Mouse (Mus musculus) stomach, embryonic 16.5 days (tissue): ENCODE data around the gene Ccdc30. TPM values are rescaled to one million over a fixed set of nuclear protein-coding genes. Genes with fewer than 3 reads are reported as not detected.
A peak's percentile ranks its signal among the peaks of the same experiment; 100 is the strongest.

ENCODE experiments used
- ATAC-seq: fragments of 200-750 bp; cut with Nextera tagmentation; 2 replicates; pipeline ENCODE4 v1.8.0; 2017; ENCODE audit warnings: moderate number of reproducible peaks, moderate TSS enrichment; ENCODE audit not compliant: insufficient read depth, low FRiP score
- H3K27ac ChIP-seq: fragments of 300-500 bp; sonication (generic); 2 replicates; pipeline ENCODE4 v1.5.1; 2014; ENCODE audit warnings: low read length
- H3K27me3 ChIP-seq: fragments of 300-500 bp; sonication (generic); 2 replicates; pipeline ENCODE4 v1.6.1; 2014; ENCODE audit warnings: low read length, control low read depth, mixed read lengths; ENCODE audit not compliant: control insufficient read depth, insufficient read depth
- H3K36me3 ChIP-seq: fragments of 300-500 bp; sonication (generic); 2 replicates; pipeline ENCODE4 v1.6.1; 2014; ENCODE audit warnings: low read length; ENCODE audit not compliant: control insufficient read depth, insufficient read depth
- H3K4me1 ChIP-seq: fragments of 300-500 bp; sonication (generic); 2 replicates; pipeline ENCODE4 v1.6.1; 2014; ENCODE audit warnings: low read length, control low read depth, mixed read lengths; ENCODE audit not compliant: control insufficient read depth, insufficient read depth
- H3K4me2 ChIP-seq: fragments of 300-500 bp; sonication (generic); 2 replicates; pipeline ENCODE4 v1.6.1; 2014; ENCODE audit warnings: low read depth, low read length, mixed read lengths
- H3K4me3 ChIP-seq: fragments of 300-500 bp; sonication (generic); replicated peaks from 2 replicates; pipeline ENCODE4 v1.5.1; 2014; ENCODE audit warnings: mild to moderate bottlenecking, low read length
- H3K9ac ChIP-seq: fragments of 300-500 bp; sonication (generic); 2 replicates; pipeline ENCODE4 v1.6.1; 2014; ENCODE audit warnings: low read length
- H3K9me3 ChIP-seq: fragments of 300-500 bp; sonication (generic); replicated peaks from 2 replicates; pipeline ENCODE4 v1.6.1; 2016; ENCODE audit warnings: low read length, control low read depth; ENCODE audit not compliant: control insufficient read depth
- WGBS: fragments of 180-500 bp; shearing (Covaris S2); extraction: QIAGEN DNeasy Blood & Tissue Kit; methylation state at CpG from one replicate; pipeline ENCODE4 v1.1.7; 2014; 5-methylcytosine and 5-hydroxymethylcytosine counted together
- polyA plus RNA-seq: library from polyadenylated mRNA; unstranded; fragments of >200 nt; fragmentation: Nextera tagmentation; extraction: Ambion mirVana; gene quantifications from 2 replicates; pipeline ENCODE4 v1.2.1, GENCODE M21; 2015

Ccdc30 gene
- polyA plus RNA-seq, 1 experiment from 2014 or later: 6.7 TPM

DNA sequence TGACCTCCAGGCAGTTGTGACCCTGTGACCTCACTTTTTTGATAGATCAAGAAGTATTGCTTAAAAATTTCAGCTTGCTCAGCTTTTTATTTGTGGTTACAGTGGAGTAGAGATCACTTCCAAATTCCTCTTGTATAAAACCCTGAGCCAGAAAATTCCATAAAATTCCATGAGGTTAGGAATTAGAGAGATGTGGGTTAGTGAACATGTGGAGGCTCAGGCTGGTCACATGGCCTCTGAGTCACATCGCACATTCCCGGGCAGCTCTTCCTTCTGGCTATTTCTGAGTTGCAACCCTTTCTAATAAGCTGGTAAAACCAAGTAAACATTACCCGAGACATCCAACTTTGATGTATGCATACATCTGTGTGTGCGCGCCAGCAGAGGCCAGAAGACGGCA, 69.8 kb downstream of the Ccdc30 start:
- ATAC-seq: no peak
- Histone ChIP-seq H3K4me3 (no peak overlapping the region), H3K27me3 (no peaks in the 10 kb centered on the region), H3K9ac (no peak overlapping the region), H3K9me3 (no peaks in the 10 kb centered on the region), H3K4me2 (no peak overlapping the region), H3K27ac (no peak overlapping the region), H3K36me3 (no peaks in the 10 kb centered on the region), H3K4me1 (no peaks in the 10 kb centered on the region)
- WGBS: 92% methylated on average over 6 of the region's 6 CpGs

DNA sequence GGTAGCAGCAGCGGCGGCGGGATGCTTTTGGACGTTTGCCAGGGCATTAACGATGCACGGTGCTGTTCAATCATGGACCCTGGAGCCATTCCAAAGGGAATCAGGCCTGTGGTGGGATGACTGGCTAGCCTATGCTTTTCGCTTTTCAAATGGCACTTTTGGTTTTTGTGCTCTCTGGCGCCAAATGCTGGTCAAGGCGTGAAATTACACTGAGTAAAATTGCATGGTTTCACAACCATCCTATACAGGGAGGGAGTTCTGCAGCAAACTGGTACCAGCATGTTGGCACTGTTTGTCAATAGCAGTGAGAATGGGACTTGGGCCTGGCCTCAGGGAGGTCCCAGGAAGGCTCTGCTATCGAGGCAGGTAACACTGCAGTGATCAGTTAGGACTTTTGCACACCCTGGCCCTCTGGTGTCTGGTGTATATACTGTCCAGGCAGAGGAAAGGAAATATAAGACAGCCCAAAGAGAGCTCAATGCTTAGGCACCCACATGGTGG, 76.4 kb downstream of the Ccdc30 start:
- Histone ChIP-seq H3K9ac (peak overlapping the region; percentile 49; the same call in 1 of the 2 replicates), H3K27ac (no peak overlapping the region), H3K4me2 (peak overlapping the region; percentile 25; the same call in 1 of the 2 replicates), H3K4me1 (no peaks in the 10 kb centered on the region), H3K9me3 (no peaks in the 10 kb centered on the region), H3K4me3 (no peak overlapping the region), H3K36me3 (no peaks in the 10 kb centered on the region), H3K27me3 (no peaks in the 10 kb centered on the region)
- WGBS: 5% methylated on average over 10 of the region's 10 CpGs
- peak; percentile 10; the same call in 1 of the 2 replicates for ATAC-seq

DNA sequence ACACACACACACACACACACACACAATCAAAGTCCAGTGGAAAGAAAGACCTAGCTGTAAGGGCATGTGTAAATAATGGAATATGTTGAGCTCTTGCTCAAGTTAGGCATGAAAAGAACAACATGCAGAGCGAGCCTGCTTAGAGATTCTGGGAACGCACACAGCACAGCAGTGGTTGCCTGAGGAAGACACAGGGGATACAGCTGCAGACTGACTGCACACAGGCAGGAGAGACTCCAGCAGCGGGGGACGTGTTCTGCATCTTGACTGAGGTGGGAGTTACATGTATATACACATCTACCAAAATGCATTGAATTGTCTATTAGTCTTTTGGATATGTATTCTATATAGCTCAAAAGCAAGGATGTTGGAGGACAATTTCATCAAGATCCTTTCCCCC, 76.9 kb downstream of the Ccdc30 start:
- no peak for ATAC-seq
- Histone ChIP-seq H3K27me3 (no peaks in the 10 kb centered on the region), H3K36me3 (no peaks in the 10 kb centered on the region), H3K9ac (peak overlapping the region; percentile 49; the same call in 1 of the 2 replicates), H3K4me3 (no peak overlapping the region), H3K4me2 (peak overlapping the region; percentile 25; the same call in 1 of the 2 replicates), H3K9me3 (no peaks in the 10 kb centered on the region), H3K4me1 (no peaks in the 10 kb centered on the region), H3K27ac (no peak overlapping the region)
- 71% methylated on average over 4 of the region's 4 CpGs for WGBS

GRCm38 (mm10) chr4:119333487-119333886, 81.8 kb downstream of the Ccdc30 start:
- Histone ChIP-seq H3K27ac (no peak overlapping the region), H3K27me3 (no peaks in the 10 kb centered on the region), H3K4me1 (no peaks in the 10 kb centered on the region), H3K9ac (no peak overlapping the region), H3K4me2 (no peak overlapping the region), H3K9me3 (no peaks in the 10 kb centered on the region), H3K4me3 (no peak overlapping the region), H3K36me3 (no peaks in the 10 kb centered on the region)
- no peak for ATAC-seq
- WGBS: 87% methylated on average over 6 of the region's 6 CpGs

GRCm38 (mm10) chr4:119320896-119321550, 94.3 kb downstream of the Ccdc30 start:
- Histone ChIP-seq H3K36me3 (no peaks in the 10 kb centered on the region), H3K9ac (peak overlapping the region; percentile 79), H3K9me3 (no peaks in the 10 kb centered on the region), H3K27me3 (no peaks in the 10 kb centered on the region; the same call in 1 of the 2 replicates), H3K4me2 (peak overlapping the region; percentile 90), H3K27ac (peak overlapping the region; percentile 86), H3K4me3 (peak overlapping the region; percentile 81), H3K4me1 (peaks cover 16% of the 10 kb centered on the region)
- 28% methylated on average over 10 of the region's 10 CpGs for WGBS
- ATAC-seq: peak; percentile 41; the same call in 1 of the 2 replicates

GRCm38 (mm10) chr4:119320131-119320830, 95.0 kb downstream of the Ccdc30 start, which contains the start of gene Ppih:
TSS of gene Ppih (minus strand) at chr4:119320546.
- H3K36me3 ChIP-seq: no peaks in the 10 kb centered on the region
- H3K27me3 ChIP-seq: no peaks in the 10 kb centered on the region; the same call in 1 of the 2 replicates
- H3K9me3 ChIP-seq: no peaks in the 10 kb centered on the region
- under 1% methylated on average over 44 of the region's 44 CpGs for WGBS
- H3K4me2 ChIP-seq: peak within 1 kb of the TSS; percentile 90
- peak; percentile 96 for ATAC-seq
- H3K4me1 ChIP-seq: peaks cover 16% of the 10 kb centered on the region
- H3K9ac ChIP-seq: peak within 1 kb of the TSS; percentile 79
- peak within 1 kb of the TSS; percentile 81 for H3K4me3 ChIP-seq
- peak within 1 kb of the TSS; percentile 86 for H3K27ac ChIP-seq

GRCm38 (mm10) chr4:119313756-119314155, 101.6 kb downstream of the Ccdc30 start:
- no peaks in the 10 kb centered on the region for H3K9me3 ChIP-seq
- H3K36me3 ChIP-seq: no peaks in the 10 kb centered on the region
- 81% methylated on average over 1 of the region's 1 CpGs for WGBS
- H3K4me2 ChIP-seq: no peak overlapping the region
- no peaks in the 10 kb centered on the region for H3K4me1 ChIP-seq
- H3K27me3 ChIP-seq: no peaks in the 10 kb centered on the region
- H3K9ac ChIP-seq: no peak overlapping the region
- ATAC-seq: no peak
- no peak overlapping the region for H3K4me3 ChIP-seq
- H3K27ac ChIP-seq: no peak overlapping the region

DNA sequence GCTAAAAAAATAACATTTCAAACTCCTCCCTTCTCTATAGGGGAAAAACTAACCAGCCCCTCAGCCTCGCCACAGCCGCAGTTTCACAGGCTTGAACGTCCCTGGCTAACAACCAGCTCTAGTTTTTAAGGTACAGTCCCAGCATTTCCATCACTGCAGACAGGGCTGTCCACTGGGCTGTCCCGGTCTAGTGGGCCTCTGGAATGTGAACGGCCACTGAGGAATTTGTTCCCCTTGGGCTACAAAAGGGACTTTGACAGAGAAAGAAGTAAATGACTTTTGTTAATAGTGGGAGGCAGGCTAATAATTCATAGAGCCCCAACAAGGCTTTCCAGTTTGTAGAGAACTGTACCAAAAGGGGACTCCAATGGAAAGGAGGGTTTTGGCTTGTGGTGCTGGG, 109.9 kb downstream of the Ccdc30 start:
- Histone ChIP-seq H3K27me3 (no peaks in the 10 kb centered on the region), H3K4me2 (no peak overlapping the region), H3K9me3 (no peaks in the 10 kb centered on the region), H3K4me3 (no peak overlapping the region), H3K9ac (no peak overlapping the region), H3K36me3 (0 out of 2 replicates have a peak, but pooled peaks cover 2% of the 10 kb centered on the region), H3K4me1 (no peaks in the 10 kb centered on the region), H3K27ac (no peak overlapping the region)
- ATAC-seq: no peak
- WGBS: 83% methylated on average over 5 of the region's 5 CpGs

DNA sequence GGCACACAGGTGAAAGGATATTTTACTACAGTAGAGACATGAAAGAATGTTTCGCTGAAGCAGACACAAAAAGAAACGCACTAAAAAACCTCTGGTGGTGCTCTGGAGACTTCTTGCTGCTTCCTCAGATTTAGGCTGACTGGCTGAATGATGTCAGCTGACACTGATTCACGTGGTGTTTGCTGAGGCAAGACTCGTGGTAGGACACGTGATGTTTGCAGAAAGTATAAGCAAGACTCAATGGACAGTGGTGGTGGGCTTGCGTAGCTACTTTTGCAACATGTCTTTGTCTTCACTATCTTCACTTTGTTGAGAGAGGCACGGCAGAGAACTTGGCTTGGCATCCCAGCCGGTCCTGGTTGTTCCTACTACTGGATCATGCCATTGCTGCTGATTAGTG, 112.0 kb downstream of the Ccdc30 start:
- WGBS: 87% methylated on average over 8 of the region's 8 CpGs
- H3K9me3 ChIP-seq: no peaks in the 10 kb centered on the region
- H3K4me2 ChIP-seq: no peak overlapping the region
- no peak overlapping the region for H3K4me3 ChIP-seq
- no peak for ATAC-seq
- H3K27ac ChIP-seq: no peak overlapping the region
- no peaks in the 10 kb centered on the region for H3K27me3 ChIP-seq
- H3K4me1 ChIP-seq: no peaks in the 10 kb centered on the region
- no peak overlapping the region for H3K9ac ChIP-seq
- 0 out of 2 replicates have a peak, but pooled peaks cover 2% of the 10 kb centered on the region for H3K36me3 ChIP-seq
